Mouse (Mus musculus): ENCODE results near the gene Dip2c. TPM values are rescaled to one million over a fixed set of nuclear protein-coding genes. Genes with fewer than 3 reads are reported as not detected.

The Dip2c gene
- polyA plus RNA-seq, 1 experiment from 2014 or later: 6.1 TPM

- no peak overlapping the region for H3K4me2 ChIP-seq (ENCODE audit: low read depth, low read length)
- no peak overlapping the region for H3K9ac ChIP-seq (replicated peaks; ENCODE audit: low read length)
- H3K36me3 ChIP-seq (replicated peaks; ENCODE audit: control insufficient read depth, insufficient read depth, low read depth, low read length): no peaks in the 10 kb centered on the region
- ATAC-seq (replicated peaks; ENCODE audit: insufficient number of reproducible peaks, low FRiP score, low TSS enrichment, low read depth) (no peak), DNase-seq (ENCODE audit: low spot score) (no peak)
- H3K27me3 ChIP-seq (ENCODE audit: control insufficient read depth, insufficient read depth, low read length): no peaks in the 10 kb centered on the region
- H3K4me1 ChIP-seq (ENCODE audit: control insufficient read depth, insufficient read depth, low read length): no peaks in the 10 kb centered on the region
- no peak overlapping the region for H3K4me3 ChIP-seq (ENCODE audit: low read depth, low read length)
- no peaks in the 10 kb centered on the region for H3K9me3 ChIP-seq (replicated peaks; ENCODE audit: control insufficient read depth, low read length)
- 92% methylated on average over 1 of the region's 1 CpGs for WGBS
- no peak overlapping the region for H3K27ac ChIP-seq (replicated peaks; ENCODE audit: low read depth, low read length)
Measured at GRCm38 (mm10) chr13:9310806-9311205, 34.5 kb downstream of the Dip2c start.

DNA sequence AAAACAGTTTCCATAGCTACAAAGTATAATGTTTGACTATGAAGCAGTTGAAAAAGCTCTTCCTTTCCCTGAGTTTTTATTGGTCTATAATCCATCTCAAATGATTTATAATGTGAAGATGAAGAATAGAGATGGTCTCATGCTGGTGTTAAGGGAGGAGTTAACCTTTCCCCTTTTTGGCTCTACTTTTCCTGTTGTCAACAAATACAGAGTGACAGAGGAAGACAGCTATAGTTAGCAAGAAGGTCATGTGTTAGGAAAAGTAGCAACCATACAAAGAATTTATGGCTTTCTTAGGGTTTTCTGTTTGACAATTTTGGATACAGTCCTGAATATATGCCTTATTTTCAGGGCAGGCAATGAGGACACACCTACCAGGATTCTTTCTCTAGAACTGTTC, 36.6 kb downstream of the Dip2c start:
- Histone ChIP-seq H3K27ac (replicated peaks; ENCODE audit: low read depth, low read length) (no peak overlapping the region), H3K4me1 (ENCODE audit: control insufficient read depth, insufficient read depth, low read length) (no peaks in the 10 kb centered on the region), H3K4me2 (ENCODE audit: low read depth, low read length) (no peak overlapping the region), H3K27me3 (ENCODE audit: control insufficient read depth, insufficient read depth, low read length) (no peaks in the 10 kb centered on the region), H3K9ac (replicated peaks; ENCODE audit: low read length) (no peak overlapping the region), H3K4me3 (ENCODE audit: low read depth, low read length) (no peak overlapping the region), H3K9me3 (replicated peaks; ENCODE audit: control insufficient read depth, low read length) (no peaks in the 10 kb centered on the region), H3K36me3 (replicated peaks; ENCODE audit: control insufficient read depth, insufficient read depth, low read depth, low read length) (no peaks in the 10 kb centered on the region)
- ATAC-seq (replicated peaks; ENCODE audit: insufficient number of reproducible peaks, low FRiP score, low TSS enrichment, low read depth) (no peak), DNase-seq (ENCODE audit: low spot score) (no peak)

DNA sequence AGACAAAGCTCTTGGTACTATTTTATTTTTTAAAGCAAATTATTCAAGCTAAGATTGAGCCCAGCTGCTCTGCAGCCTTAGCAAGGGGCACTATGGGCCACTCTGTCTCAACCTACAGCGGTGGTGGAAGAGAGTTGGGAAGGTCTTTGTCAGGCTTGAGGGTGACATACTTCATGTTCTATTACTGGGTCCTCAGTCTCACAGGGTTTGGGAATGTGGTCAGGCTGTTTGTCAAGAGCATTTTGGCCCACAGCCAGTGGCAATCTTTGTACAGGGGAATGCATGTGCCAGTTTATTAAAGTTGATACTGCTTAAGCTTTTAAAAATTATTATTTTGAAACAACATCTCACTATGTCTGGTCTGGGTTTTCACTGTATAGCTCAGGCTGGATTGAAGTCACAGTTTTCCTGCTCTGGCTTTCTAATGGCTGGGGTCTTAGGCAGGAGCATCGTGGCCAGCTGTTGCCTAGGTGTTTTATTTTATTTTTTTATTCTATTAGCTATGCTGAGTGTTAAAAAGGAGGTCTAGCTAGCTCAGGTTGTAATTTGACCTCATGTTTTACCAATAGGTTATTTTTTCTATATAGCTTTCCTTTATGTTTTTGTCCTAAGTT, 37.9 kb downstream of the Dip2c start:
- Histone ChIP-seq H3K4me3 (ENCODE audit: low read depth, low read length) (no peak overlapping the region), H3K9me3 (replicated peaks; ENCODE audit: control insufficient read depth, low read length) (no peaks in the 10 kb centered on the region), H3K9ac (replicated peaks; ENCODE audit: low read length) (no peak overlapping the region), H3K27ac (replicated peaks; ENCODE audit: low read depth, low read length) (no peak overlapping the region), H3K27me3 (ENCODE audit: control insufficient read depth, insufficient read depth, low read length) (no peaks in the 10 kb centered on the region), H3K4me1 (ENCODE audit: control insufficient read depth, insufficient read depth, low read length) (no peaks in the 10 kb centered on the region), H3K36me3 (replicated peaks; ENCODE audit: control insufficient read depth, insufficient read depth, low read depth, low read length) (no peaks in the 10 kb centered on the region), H3K4me2 (ENCODE audit: low read depth, low read length) (no peak overlapping the region)
- DNase-seq (ENCODE audit: low spot score): no peak
- ATAC-seq (replicated peaks; ENCODE audit: insufficient number of reproducible peaks, low FRiP score, low TSS enrichment, low read depth): no peak
- WGBS: 75% methylated on average over 2 of the region's 2 CpGs

- Histone ChIP-seq H3K9me3 (replicated peaks; ENCODE audit: control insufficient read depth, low read length) (no peaks in the 10 kb centered on the region), H3K4me3 (ENCODE audit: low read depth, low read length) (no peak overlapping the region), H3K4me1 (ENCODE audit: control insufficient read depth, insufficient read depth, low read length) (no peaks in the 10 kb centered on the region), H3K4me2 (ENCODE audit: low read depth, low read length) (no peak overlapping the region), H3K27me3 (ENCODE audit: control insufficient read depth, insufficient read depth, low read length) (no peaks in the 10 kb centered on the region), H3K36me3 (replicated peaks; ENCODE audit: control insufficient read depth, insufficient read depth, low read depth, low read length) (no peaks in the 10 kb centered on the region), H3K9ac (replicated peaks; ENCODE audit: low read length) (no peak overlapping the region), H3K27ac (replicated peaks; ENCODE audit: low read depth, low read length) (no peak overlapping the region)
- 85% methylated on average over 4 of the region's 4 CpGs for WGBS
- no peak for ATAC-seq (replicated peaks; ENCODE audit: insufficient number of reproducible peaks, low FRiP score, low TSS enrichment, low read depth)
- DNase-seq (ENCODE audit: low spot score): no peak
Measured at GRCm38 (mm10) chr13:9314713-9315112, 38.4 kb downstream of the Dip2c start.

GRCm38 (mm10) chr13:9319745-9320144, 43.4 kb downstream of the Dip2c start:
- Histone ChIP-seq H3K27ac (replicated peaks; ENCODE audit: low read depth, low read length) (no peak overlapping the region), H3K4me1 (ENCODE audit: control insufficient read depth, insufficient read depth, low read length) (no peaks in the 10 kb centered on the region), H3K9ac (replicated peaks; ENCODE audit: low read length) (no peak overlapping the region), H3K9me3 (replicated peaks; ENCODE audit: control insufficient read depth, low read length) (no peaks in the 10 kb centered on the region), H3K27me3 (ENCODE audit: control insufficient read depth, insufficient read depth, low read length) (no peaks in the 10 kb centered on the region), H3K4me3 (ENCODE audit: low read depth, low read length) (no peak overlapping the region), H3K4me2 (ENCODE audit: low read depth, low read length) (no peak overlapping the region), H3K36me3 (replicated peaks; ENCODE audit: control insufficient read depth, insufficient read depth, low read depth, low read length) (no peaks in the 10 kb centered on the region)
- DNase-seq (ENCODE audit: low spot score): no peak
- no peak for ATAC-seq (replicated peaks; ENCODE audit: insufficient number of reproducible peaks, low FRiP score, low TSS enrichment, low read depth)
- WGBS: 79% methylated on average over 2 of the region's 2 CpGs

GRCm38 (mm10) chr13:9325262-9325661, 48.9 kb downstream of the Dip2c start:
- 83% methylated on average over 1 of the region's 1 CpGs for WGBS
- Histone ChIP-seq H3K27ac (replicated peaks; ENCODE audit: low read depth, low read length) (no peak overlapping the region), H3K4me1 (ENCODE audit: control insufficient read depth, insufficient read depth, low read length) (no peaks in the 10 kb centered on the region), H3K4me3 (ENCODE audit: low read depth, low read length) (no peak overlapping the region), H3K9ac (replicated peaks; ENCODE audit: low read length) (no peak overlapping the region), H3K36me3 (replicated peaks; ENCODE audit: control insufficient read depth, insufficient read depth, low read depth, low read length) (no peaks in the 10 kb centered on the region), H3K27me3 (ENCODE audit: control insufficient read depth, insufficient read depth, low read length) (no peaks in the 10 kb centered on the region), H3K9me3 (replicated peaks; ENCODE audit: control insufficient read depth, low read length) (no peaks in the 10 kb centered on the region), H3K4me2 (ENCODE audit: low read depth, low read length) (no peak overlapping the region)
- DNase-seq (ENCODE audit: low spot score): no peak
- no peak for ATAC-seq (replicated peaks; ENCODE audit: insufficient number of reproducible peaks, low FRiP score, low TSS enrichment, low read depth)

DNA sequence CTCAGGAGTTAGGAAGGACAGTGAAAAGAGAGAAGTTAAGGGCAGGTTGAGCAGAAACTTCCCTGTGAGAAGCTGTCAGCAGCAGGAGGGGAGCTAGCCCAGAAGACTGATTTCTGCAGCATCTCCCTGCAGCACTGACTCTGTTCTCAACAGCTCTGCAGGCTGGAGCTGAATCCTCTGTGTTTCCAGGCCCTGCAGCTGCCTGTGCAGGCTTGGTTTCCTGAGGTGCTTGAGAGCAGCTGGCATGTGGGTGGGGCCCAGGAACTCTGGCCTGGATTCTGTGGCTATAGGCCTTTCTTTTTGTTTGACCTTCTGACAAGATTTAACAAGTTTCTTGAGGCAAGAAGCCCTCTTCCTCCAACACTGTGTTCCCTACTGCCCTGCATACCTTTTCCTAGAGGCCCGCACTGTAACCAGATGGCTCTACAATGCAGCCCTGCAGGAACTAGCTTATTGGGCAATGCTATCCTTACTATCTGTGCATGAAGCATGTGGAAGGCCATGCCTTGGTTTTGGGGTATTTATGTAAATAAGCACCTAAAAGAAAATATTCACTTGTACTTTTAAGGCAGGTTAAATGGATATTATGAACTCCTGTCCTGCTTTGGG, 53.1 kb downstream of the Dip2c start:
- ATAC-seq (replicated peaks; ENCODE audit: insufficient number of reproducible peaks, low FRiP score, low TSS enrichment, low read depth): peak; percentile 67; the same call in 1 of the 2 replicates
- no peak overlapping the region for H3K27ac ChIP-seq (replicated peaks; ENCODE audit: low read depth, low read length)
- WGBS: 54% methylated on average over 1 of the region's 1 CpGs

GRCm38 (mm10) chr13:9333187-9333586, 56.9 kb downstream of the Dip2c start:
- Histone ChIP-seq H3K9ac (replicated peaks; ENCODE audit: low read length) (no peak overlapping the region), H3K36me3 (replicated peaks; ENCODE audit: control insufficient read depth, insufficient read depth, low read depth, low read length) (no peaks in the 10 kb centered on the region), H3K4me2 (ENCODE audit: low read depth, low read length) (no peak overlapping the region), H3K4me3 (ENCODE audit: low read depth, low read length) (no peak overlapping the region), H3K9me3 (replicated peaks; ENCODE audit: control insufficient read depth, low read length) (no peaks in the 10 kb centered on the region), H3K27ac (replicated peaks; ENCODE audit: low read depth, low read length) (no peak overlapping the region), H3K4me1 (ENCODE audit: control insufficient read depth, insufficient read depth, low read length) (no peaks in the 10 kb centered on the region), H3K27me3 (ENCODE audit: control insufficient read depth, insufficient read depth, low read length) (no peaks in the 10 kb centered on the region)
- ATAC-seq (replicated peaks; ENCODE audit: insufficient number of reproducible peaks, low FRiP score, low TSS enrichment, low read depth) (no peak), DNase-seq (ENCODE audit: low spot score) (no peak)

More for the DNA sequence above, 53.1 kb downstream of the Dip2c start:
- Histone ChIP-seq H3K27me3 (ENCODE audit: control insufficient read depth, insufficient read depth, low read length) (no peaks in the 10 kb centered on the region), H3K4me2 (ENCODE audit: low read depth, low read length) (no peak overlapping the region), H3K9ac (replicated peaks; ENCODE audit: low read length) (no peak overlapping the region), H3K4me3 (ENCODE audit: low read depth, low read length) (no peak overlapping the region), H3K36me3 (replicated peaks; ENCODE audit: control insufficient read depth, insufficient read depth, low read depth, low read length) (no peaks in the 10 kb centered on the region), H3K4me1 (ENCODE audit: control insufficient read depth, insufficient read depth, low read length) (no peaks in the 10 kb centered on the region), H3K9me3 (replicated peaks; ENCODE audit: control insufficient read depth, low read length) (no peaks in the 10 kb centered on the region)
- DNase-seq (ENCODE audit: low spot score): peak; percentile 42

Measured in embryonic facial prominence, embryonic 11.5 days (tissue).